Mouse (Mus musculus) cerebellum, postnatal 25 days (tissue): ENCODE data around the gene Dera.

Source experiments
- DNase-seq, 2 experiments: peaks; one replicate each; pipeline ENCODE4 v3.0.0; 2021; ENCODE audit warnings: mixed read lengths in 2 of 2

The Dera gene

GRCm38 (mm10) chr6:137759681-137760080 lies 5.3 kb downstream of the Dera start:
- no peak for DNase-seq

- DNase-seq, result no peak
Observed at GRCm38 (mm10) chr6:137760966-137761365, 6.6 kb downstream of the Dera start.

- no peak for DNase-seq
Observed at GRCm38 (mm10) chr6:137764572-137765210, 10.3 kb downstream of the Dera start.

- no peak for DNase-seq
Observed at GRCm38 (mm10) chr6:137766177-137766576, 11.8 kb downstream of the Dera start.

- DNase-seq, result no peak
Observed at GRCm38 (mm10) chr6:137771621-137772250, 17.4 kb downstream of the Dera start.

GRCm38 (mm10) chr6:137772918-137773636 lies 18.7 kb downstream of the Dera start:
- DNase-seq, result no peak

- no peak for DNase-seq
Observed at GRCm38 (mm10) chr6:137773637-137774028, 19.3 kb downstream of the Dera start.

GRCm38 (mm10) chr6:137774166-137774565 lies 19.8 kb downstream of the Dera start:
- DNase-seq, result no peak

- no peak for DNase-seq
Observed at GRCm38 (mm10) chr6:137775159-137775558, 20.8 kb downstream of the Dera start.

GRCm38 (mm10) chr6:137776981-137777380 lies 22.6 kb downstream of the Dera start:
- no peak for DNase-seq

- DNase-seq, result no peak
Observed at GRCm38 (mm10) chr6:137783899-137784637, 29.7 kb downstream of the Dera start.

GRCm38 (mm10) chr6:137788976-137789590 lies 34.7 kb downstream of the Dera start:
- no peak for DNase-seq

GRCm38 (mm10) chr6:137789658-137790057 lies 35.3 kb downstream of the Dera start:
- DNase-seq, result no peak

GRCm38 (mm10) chr6:137795494-137795893 lies 41.1 kb downstream of the Dera start:
- no peak for DNase-seq

- DNase-seq, result no peak
Observed at GRCm38 (mm10) chr6:137796596-137797567, 42.5 kb downstream of the Dera start.

GRCm38 (mm10) chr6:137799253-137799652 lies 44.9 kb downstream of the Dera start:
- no peak for DNase-seq

GRCm38 (mm10) chr6:137803456-137804005 lies 49.2 kb downstream of the Dera start:
- no peak for DNase-seq

GRCm38 (mm10) chr6:137804121-137804520 lies 49.8 kb downstream of the Dera start:
- no peak for DNase-seq

- no peak for DNase-seq
Observed at GRCm38 (mm10) chr6:137804606-137805005, 50.3 kb downstream of the Dera start.

- DNase-seq, result no peak
Observed at GRCm38 (mm10) chr6:137806342-137806741, 52.0 kb downstream of the Dera start.

GRCm38 (mm10) chr6:137806806-137807205 lies 52.5 kb downstream of the Dera start:
- no peak for DNase-seq
